Mouse (Mus musculus) hindbrain, embryonic 14.5 days (tissue): ENCODE data around the gene B4galt5. TPM values are rescaled to one million over a fixed set of nuclear protein-coding genes. Genes with fewer than 3 reads are reported as not detected.

Source experiments
- ATAC-seq: fragments of 200-750 bp; cut with Nextera tagmentation; 2 replicates; pipeline ENCODE4 v1.8.0; 2017; ENCODE audit warnings: moderate number of reproducible peaks, mild to moderate bottlenecking, moderate TSS enrichment, moderate library complexity; ENCODE audit not compliant: low FRiP score
- DNase-seq: peaks from one replicate; pipeline ENCODE4 v3.0.0-alpha.2; 2015; ENCODE audit warnings: low spot score
- H3K27ac ChIP-seq: fragments of 300-500 bp; sonication (generic); 2 replicates; pipeline ENCODE4 v1.5.1; 2014; ENCODE audit warnings: mild to moderate bottlenecking, moderate library complexity
- H3K27me3 ChIP-seq: fragments of 300-500 bp; sonication (generic); 2 replicates; pipeline ENCODE4 v1.6.1; 2014; ENCODE audit warnings: mild to moderate bottlenecking, low read length, mixed read lengths; ENCODE audit not compliant: control insufficient read depth, insufficient read depth
- H3K36me3 ChIP-seq: fragments of 300-500 bp; sonication (generic); replicated peaks from 2 replicates; pipeline ENCODE4 v1.6.1; 2014; ENCODE audit not compliant: control insufficient read depth, insufficient read depth
- H3K4me1 ChIP-seq: fragments of 300-500 bp; sonication (generic); replicated peaks from 2 replicates; pipeline ENCODE4 v1.6.1; 2014; ENCODE audit warnings: antibody characterized with exemption, low read length, mixed read lengths; ENCODE audit not compliant: control insufficient read depth, insufficient read depth
- H3K4me2 ChIP-seq: fragments of 300-500 bp; sonication (generic); replicated peaks from 2 replicates; pipeline ENCODE4 v1.6.1; 2014; ENCODE audit warnings: mild to moderate bottlenecking, moderate library complexity
- H3K4me3 ChIP-seq: fragments of 300-500 bp; sonication (generic); replicated peaks from 2 replicates; pipeline ENCODE4 v1.5.1; 2014; ENCODE audit warnings: mild to moderate bottlenecking, low read length
- H3K9ac ChIP-seq: fragments of 300-500 bp; sonication (generic); 2 replicates; pipeline ENCODE4 v1.6.1; 2014
- H3K9me3 ChIP-seq: fragments of 300-500 bp; sonication (generic); 2 replicates; pipeline ENCODE4 v1.6.1; 2016; ENCODE audit warnings: low read length; ENCODE audit not compliant: control insufficient read depth
- WGBS: fragments of 180-500 bp; shearing (Covaris S2); extraction: QIAGEN DNeasy Blood & Tissue Kit; methylation state at CpG from one replicate; pipeline ENCODE4 v1.1.7; 2014; 5-methylcytosine and 5-hydroxymethylcytosine counted together
- polyA plus RNA-seq: library from polyadenylated mRNA; unstranded; fragments of >200 nt; fragmentation: Nextera tagmentation; extraction: Ambion mirVana; gene quantifications from 2 replicates; pipeline ENCODE4 v1.2.1, GENCODE M21; 2014

Gene B4galt5
- polyA plus RNA-seq, 1 experiment from 2014 or later, result 24.7 TPM

DNA sequence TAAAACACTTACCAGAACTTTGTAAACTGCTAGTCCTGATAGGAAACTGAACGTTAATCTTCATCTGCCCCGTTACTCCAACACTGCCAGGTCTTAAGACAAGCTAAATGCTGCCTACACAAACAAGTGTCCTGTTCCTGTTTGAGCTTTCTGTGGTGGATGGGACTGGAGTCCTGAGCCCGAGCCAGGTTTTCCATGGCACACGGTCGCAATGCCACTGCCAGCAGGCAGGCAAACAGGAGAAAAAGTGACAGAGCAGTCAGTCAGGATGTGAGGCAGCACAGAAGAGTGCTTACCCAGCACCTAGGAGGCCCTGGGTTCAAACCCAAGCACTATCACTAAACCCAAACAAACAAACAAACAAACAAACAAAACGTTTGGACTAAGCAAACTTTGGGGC, 20.6 kb downstream of the B4galt5 start:
- WGBS, result 86% methylated on average over 6 of the region's 6 CpGs
- Histone ChIP-seq H3K27ac (no peak overlapping the region), H3K9ac (no peak overlapping the region), H3K4me3 (no peak overlapping the region), H3K36me3 (no peaks in the 10 kb centered on the region), H3K4me2 (no peak overlapping the region), H3K27me3 (no peaks in the 10 kb centered on the region), H3K4me1 (peaks cover 25% of the 10 kb centered on the region), H3K9me3 (no peaks in the 10 kb centered on the region)
- no peak for ATAC-seq
- DNase-seq, result no peak

DNA sequence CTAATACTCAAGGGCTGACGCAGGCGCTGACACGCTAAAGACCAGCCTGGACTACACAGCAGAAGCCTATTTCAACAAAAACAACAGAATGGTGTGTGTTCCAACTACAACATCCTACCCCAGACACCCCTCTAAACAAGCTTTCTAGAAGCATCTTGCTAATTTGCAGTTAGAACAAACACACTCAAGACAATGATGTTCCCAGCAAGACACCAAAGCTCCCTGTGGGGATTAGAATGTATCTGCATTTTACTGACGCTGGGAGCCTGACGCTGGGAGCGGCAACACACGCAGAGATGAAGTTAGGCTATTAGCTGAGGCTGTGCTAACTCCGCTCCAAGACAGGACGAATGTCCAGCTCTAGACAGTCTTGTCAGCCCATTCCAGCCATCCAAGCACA, 22.4 kb downstream of the B4galt5 start:
- H3K27me3 ChIP-seq, result no peaks in the 10 kb centered on the region
- H3K9ac ChIP-seq, result no peak overlapping the region
- H3K9me3 ChIP-seq, result no peaks in the 10 kb centered on the region
- DNase-seq (no peak), ATAC-seq (no peak)
- 51% methylated on average over 9 of the region's 9 CpGs for WGBS
- peaks cover 21% of the 10 kb centered on the region for H3K4me1 ChIP-seq
- H3K4me3 ChIP-seq, result no peak overlapping the region
- H3K4me2 ChIP-seq, result no peak overlapping the region
- H3K36me3 ChIP-seq, result no peaks in the 10 kb centered on the region
- H3K27ac ChIP-seq, result no peak overlapping the region

- no peaks in the 10 kb centered on the region for H3K36me3 ChIP-seq
- H3K4me3 ChIP-seq, result no peak overlapping the region
- H3K4me2 ChIP-seq, result no peak overlapping the region
- H3K27me3 ChIP-seq, result no peaks in the 10 kb centered on the region
- peak overlapping the region; percentile 60; the same call in 1 of the 2 replicates for H3K27ac ChIP-seq
- H3K9me3 ChIP-seq, result no peaks in the 10 kb centered on the region
- no peak for ATAC-seq
- DNase-seq, result no peak
- 65% methylated on average over 10 of the region's 10 CpGs for WGBS
- H3K9ac ChIP-seq, result peak overlapping the region; percentile 9
- peaks cover 8% of the 10 kb centered on the region; the same call in 1 of the 2 replicates for H3K4me1 ChIP-seq
Measured at GRCm38 (mm10) chr2:167324151-167324930, 24.6 kb downstream of the B4galt5 start.

DNA sequence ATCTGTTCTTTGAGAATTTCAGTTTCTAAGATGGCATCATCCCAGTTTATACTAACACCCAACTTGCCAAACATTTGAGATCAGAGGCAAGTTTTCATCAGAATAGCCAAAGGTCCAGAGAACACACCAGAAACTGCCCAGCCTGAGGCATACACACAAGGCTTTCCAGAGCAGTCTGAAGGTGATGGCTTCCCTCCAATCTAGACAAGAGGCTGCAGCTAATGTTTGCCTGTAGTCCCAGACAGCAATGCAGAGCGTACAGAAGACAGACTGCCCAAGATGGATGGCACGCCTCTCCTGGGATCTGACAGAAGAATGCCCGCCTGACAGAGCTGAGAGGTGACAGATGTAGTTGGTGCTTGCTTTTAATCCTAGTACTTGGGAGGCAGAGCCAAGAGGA, 25.9 kb downstream of the B4galt5 start:
- no peak for DNase-seq
- 57% methylated on average over 3 of the region's 3 CpGs for WGBS
- Histone ChIP-seq H3K4me3 (no peak overlapping the region), H3K9me3 (no peaks in the 10 kb centered on the region), H3K9ac (peak overlapping the region; percentile 16; the same call in 1 of the 2 replicates), H3K27me3 (no peaks in the 10 kb centered on the region), H3K4me2 (no peak overlapping the region), H3K27ac (no peak overlapping the region), H3K4me1 (peaks cover 10% of the 10 kb centered on the region), H3K36me3 (no peaks in the 10 kb centered on the region)
- no peak for ATAC-seq

GRCm38 (mm10) chr2:167321372-167321771, 27.6 kb downstream of the B4galt5 start:
- Histone ChIP-seq H3K4me1 (peaks cover 24% of the 10 kb centered on the region), H3K27ac (no peak overlapping the region), H3K4me2 (no peak overlapping the region), H3K9ac (no peak overlapping the region), H3K27me3 (no peaks in the 10 kb centered on the region), H3K4me3 (no peak overlapping the region), H3K9me3 (no peaks in the 10 kb centered on the region), H3K36me3 (no peaks in the 10 kb centered on the region)
- ATAC-seq, result no peak
- DNase-seq, result no peak
- 95% methylated on average over 8 of the region's 8 CpGs for WGBS

DNA sequence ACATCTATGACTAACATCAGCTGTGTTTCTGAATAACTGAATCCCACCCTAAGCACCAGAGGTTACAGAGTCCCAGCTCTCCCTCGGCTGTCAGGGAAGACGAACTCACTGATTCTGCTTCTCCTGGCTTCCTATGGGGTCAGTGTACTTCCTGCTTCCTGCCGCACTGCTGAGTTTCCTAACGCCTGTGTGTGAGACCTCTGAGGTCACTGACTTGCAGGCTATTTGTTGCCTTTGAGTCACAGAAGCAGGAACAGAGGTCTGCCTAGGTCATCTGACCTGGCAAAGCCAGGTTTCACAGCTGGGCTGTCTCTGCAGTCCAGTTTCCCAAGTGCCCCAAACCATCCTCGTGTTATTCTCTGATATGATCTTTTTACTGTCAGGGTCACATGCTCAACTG, 30.0 kb downstream of the B4galt5 start:
- no peak overlapping the region for H3K9ac ChIP-seq
- H3K4me2 ChIP-seq, result no peak overlapping the region
- WGBS, result 64% methylated on average over 5 of the region's 5 CpGs
- no peak for DNase-seq
- no peaks in the 10 kb centered on the region for H3K36me3 ChIP-seq
- no peaks in the 10 kb centered on the region for H3K9me3 ChIP-seq
- peaks cover 31% of the 10 kb centered on the region for H3K4me1 ChIP-seq
- H3K27ac ChIP-seq, result no peak overlapping the region
- ATAC-seq, result no peak
- no peak overlapping the region for H3K4me3 ChIP-seq
- H3K27me3 ChIP-seq, result no peaks in the 10 kb centered on the region

- H3K9ac ChIP-seq, result no peak overlapping the region
- H3K9me3 ChIP-seq, result no peaks in the 10 kb centered on the region
- DNase-seq (no peak), ATAC-seq (peak; percentile 28; the same call in 1 of the 2 replicates)
- H3K4me1 ChIP-seq, result peaks cover 34% of the 10 kb centered on the region
- H3K4me2 ChIP-seq, result no peak overlapping the region
- H3K27me3 ChIP-seq, result no peaks in the 10 kb centered on the region
- H3K4me3 ChIP-seq, result no peak overlapping the region
- H3K36me3 ChIP-seq, result no peaks in the 10 kb centered on the region
- H3K27ac ChIP-seq, result no peak overlapping the region
- 67% methylated on average over 3 of the region's 3 CpGs for WGBS
Measured at GRCm38 (mm10) chr2:167316724-167317187, 32.2 kb downstream of the B4galt5 start.

DNA sequence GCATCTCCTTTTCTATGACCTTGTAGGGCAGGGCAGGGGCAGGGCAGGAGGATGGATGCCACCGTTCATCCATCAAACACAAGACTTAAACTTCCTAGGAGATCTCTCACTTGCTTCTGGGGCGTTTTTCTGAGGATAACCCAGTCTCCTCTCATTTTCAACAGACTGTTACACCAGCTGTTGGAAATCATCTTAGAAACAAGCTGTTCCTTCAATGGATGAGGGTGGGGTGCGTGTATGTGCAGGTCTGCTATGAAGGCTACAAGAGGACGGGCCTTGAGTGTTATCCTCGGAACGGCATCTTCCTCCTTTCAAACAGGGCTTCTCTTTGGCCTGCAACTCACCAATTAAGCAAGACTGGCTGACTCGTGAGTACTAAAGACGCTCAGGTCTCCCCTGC, 34.5 kb downstream of the B4galt5 start:
- H3K4me2 ChIP-seq, result no peak overlapping the region
- peaks cover 7% of the 10 kb centered on the region; the same call in 1 of the 2 replicates for H3K36me3 ChIP-seq
- DNase-seq (no peak), ATAC-seq (no peak)
- H3K4me1 ChIP-seq, result peaks cover 34% of the 10 kb centered on the region
- WGBS, result 89% methylated on average over 8 of the region's 8 CpGs
- no peaks in the 10 kb centered on the region for H3K9me3 ChIP-seq
- H3K27me3 ChIP-seq, result no peaks in the 10 kb centered on the region
- peak overlapping the region; percentile 73 for H3K27ac ChIP-seq
- H3K9ac ChIP-seq, result no peak overlapping the region
- H3K4me3 ChIP-seq, result no peak overlapping the region

DNA sequence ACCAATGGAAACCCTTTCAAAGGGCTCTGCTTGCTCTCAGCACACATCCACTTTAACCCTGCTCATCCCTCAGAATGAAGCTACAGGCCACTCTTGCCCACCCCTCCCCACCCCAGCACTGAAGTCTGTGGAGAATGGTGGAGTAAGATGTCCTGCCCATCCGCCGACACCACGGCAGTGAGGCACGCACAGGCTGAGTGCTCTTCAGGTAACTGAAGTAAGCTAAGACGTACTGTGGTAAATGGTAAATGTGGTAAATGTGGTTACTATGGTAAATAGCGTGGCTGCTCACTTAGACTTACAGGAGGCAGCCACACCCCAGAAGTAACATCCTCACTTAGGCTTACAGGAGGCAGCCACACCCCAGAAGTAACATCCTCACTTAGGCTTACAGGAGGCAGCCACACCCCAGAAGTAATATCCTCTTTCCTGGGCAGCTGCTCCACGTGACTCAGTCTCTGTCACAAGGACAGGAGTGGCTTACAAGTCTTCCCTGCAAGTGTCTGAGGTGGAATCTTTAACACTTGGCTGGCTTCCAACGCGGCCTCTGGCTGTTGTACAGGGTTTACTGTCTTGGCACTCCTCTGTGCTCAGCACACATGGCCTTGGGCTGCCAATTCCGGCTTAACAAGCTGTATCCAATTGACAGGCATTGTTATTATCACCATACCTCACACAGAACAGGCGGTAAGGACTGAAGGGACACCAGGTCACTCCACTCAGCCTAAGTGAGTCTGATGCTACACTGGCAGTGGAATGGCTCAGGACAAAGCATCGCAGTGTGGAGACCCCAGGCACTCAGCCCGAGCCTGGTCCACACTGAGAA, 35.3 kb downstream of the B4galt5 start:
- H3K4me2 ChIP-seq, result no peak overlapping the region
- H3K9me3 ChIP-seq, result no peaks in the 10 kb centered on the region
- H3K4me1 ChIP-seq, result peaks cover 34% of the 10 kb centered on the region
- peak; percentile 72 for ATAC-seq
- H3K4me3 ChIP-seq, result no peak overlapping the region
- 62% methylated on average over 13 of the region's 13 CpGs for WGBS
- no peak overlapping the region for H3K9ac ChIP-seq
- DNase-seq, result peak; percentile 63
- H3K27ac ChIP-seq, result peak overlapping the region; percentile 73
- peaks cover 7% of the 10 kb centered on the region; the same call in 1 of the 2 replicates for H3K36me3 ChIP-seq
- no peaks in the 10 kb centered on the region for H3K27me3 ChIP-seq
